Mouse (Mus musculus): Measurements from ENCODE around the gene Mrtfa. TPM values are rescaled to one million over a fixed set of nuclear protein-coding genes. Genes with fewer than 3 reads are reported as not detected.

Mrtfa gene
- polyA plus RNA-seq, 1 experiment, result 66.0 TPM

DNA sequence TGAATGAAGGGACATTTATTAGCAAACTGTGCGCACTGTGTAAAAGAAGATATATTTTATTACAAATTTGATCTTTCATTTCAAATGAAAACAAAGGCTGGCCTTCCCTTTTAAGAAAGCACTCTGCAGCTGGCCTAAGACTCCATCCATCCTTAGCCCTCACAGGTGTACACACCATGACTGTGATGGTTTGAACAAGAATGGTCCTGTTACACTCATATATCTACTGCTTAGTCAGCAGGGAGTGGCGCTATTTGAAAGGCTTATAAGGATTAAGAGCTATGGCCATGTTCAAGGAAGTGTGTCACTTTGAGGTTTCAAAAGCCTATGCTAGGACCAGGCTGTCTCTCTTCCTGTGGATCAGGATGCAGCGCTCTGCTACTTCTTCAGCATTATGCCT lies 122.8 kb downstream of the Mrtfa start:
- Histone ChIP-seq H3K27ac (ENCODE audit: insufficient read depth, low read depth, low read length) (no peak overlapping the region), H3K4me1 (ENCODE audit: control insufficient read depth, insufficient read depth, low read length) (peaks cover 37% of the 10 kb centered on the region), H3K4me3 (ENCODE audit: insufficient read depth, low read length) (no peak overlapping the region)
- TF ChIP-seq POLR2A (IDR thresholded peaks at IDR 0.05; ENCODE audit: borderline replicate concordance, low read depth, low read length) (no peak), CTCF (IDR thresholded peaks at IDR 0.05; ENCODE audit: low read depth, low read length) (no peak)

DNA sequence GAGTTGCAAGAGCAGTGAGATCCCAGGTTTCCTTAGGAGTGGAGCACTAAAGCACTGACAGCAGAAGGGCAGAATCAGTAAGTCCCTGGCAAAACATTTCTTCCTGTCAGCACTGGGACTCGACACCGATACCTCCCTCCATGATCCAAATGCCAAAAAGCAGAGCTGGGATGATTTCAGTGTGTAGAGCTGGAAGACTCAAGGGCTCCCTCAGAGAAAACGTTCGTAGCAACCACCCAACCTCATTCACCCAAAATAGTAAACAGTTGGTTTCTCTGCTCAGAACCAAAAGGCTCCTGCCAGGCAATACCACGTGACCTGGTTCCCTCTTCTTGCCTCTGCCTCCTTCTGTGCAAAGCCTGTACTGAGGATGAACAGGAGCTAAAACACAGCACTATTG lies 123.6 kb downstream of the Mrtfa start:
- TF ChIP-seq POLR2A (IDR thresholded peaks at IDR 0.05; ENCODE audit: borderline replicate concordance, low read depth, low read length) (no peak), CTCF (IDR thresholded peaks at IDR 0.05; ENCODE audit: low read depth, low read length) (no peak)
- peaks cover 33% of the 10 kb centered on the region for H3K4me1 ChIP-seq (ENCODE audit: control insufficient read depth, insufficient read depth, low read length)
- H3K27ac ChIP-seq (ENCODE audit: insufficient read depth, low read depth, low read length), result peak overlapping the region; percentile 63
- H3K4me3 ChIP-seq (ENCODE audit: insufficient read depth, low read length), result no peak overlapping the region

GRCm38 (mm10) chr15:81064661-81065060 lies 125.9 kb downstream of the Mrtfa start:
- Histone ChIP-seq H3K4me3 (ENCODE audit: insufficient read depth, low read length) (no peak overlapping the region), H3K27ac (ENCODE audit: insufficient read depth, low read depth, low read length) (no peak overlapping the region), H3K4me1 (ENCODE audit: control insufficient read depth, insufficient read depth, low read length) (peaks cover 29% of the 10 kb centered on the region)
- TF ChIP-seq POLR2A (IDR thresholded peaks at IDR 0.05; ENCODE audit: borderline replicate concordance, low read depth, low read length) (no peak), CTCF (IDR thresholded peaks at IDR 0.05; ENCODE audit: low read depth, low read length) (no peak)

DNA sequence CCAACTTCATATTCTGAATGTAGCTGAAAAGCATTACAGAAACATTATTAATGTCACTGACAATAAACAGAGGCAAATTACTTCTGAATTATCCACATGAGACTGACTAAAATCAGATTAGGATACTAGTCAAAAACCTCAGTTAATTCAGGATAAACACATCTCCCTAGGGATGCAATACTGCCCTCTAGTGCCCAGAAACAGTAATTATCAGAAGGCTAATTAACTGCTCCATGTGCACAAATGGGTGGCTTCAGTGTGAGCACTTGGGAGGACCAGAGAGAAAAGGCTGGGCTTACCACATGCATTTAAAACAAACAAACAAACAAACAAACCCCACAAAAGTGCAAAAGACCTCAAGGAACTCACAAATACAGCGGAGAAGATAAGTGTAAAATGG lies 126.4 kb downstream of the Mrtfa start:
- no peak overlapping the region for H3K27ac ChIP-seq (ENCODE audit: insufficient read depth, low read depth, low read length)
- H3K4me3 ChIP-seq (ENCODE audit: insufficient read depth, low read length), result no peak overlapping the region
- peaks cover 25% of the 10 kb centered on the region for H3K4me1 ChIP-seq (ENCODE audit: control insufficient read depth, insufficient read depth, low read length)
- no peak for TF ChIP-seq POLR2A (IDR thresholded peaks at IDR 0.05; ENCODE audit: borderline replicate concordance, low read depth, low read length)
- no peak for TF ChIP-seq CTCF (IDR thresholded peaks at IDR 0.05; ENCODE audit: low read depth, low read length)

DNA sequence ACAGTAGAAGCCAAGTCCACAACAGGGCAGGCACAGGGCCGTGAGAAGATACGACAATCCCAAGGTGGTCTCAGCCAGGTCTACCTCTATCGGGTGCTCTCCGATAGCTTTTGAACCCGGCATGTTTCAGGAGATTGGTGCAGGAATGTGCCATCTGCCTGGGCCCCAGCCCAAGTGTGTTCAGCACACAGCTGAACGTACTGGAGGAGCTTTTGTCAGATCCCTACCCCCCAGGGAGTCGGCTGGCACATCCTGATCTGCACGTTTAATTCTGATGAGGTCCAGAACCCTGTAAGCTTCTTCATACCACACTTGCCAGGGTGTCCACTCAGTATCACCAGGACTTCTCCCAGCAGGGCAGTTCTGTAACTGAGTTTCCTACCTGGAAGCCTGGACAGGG lies 127.9 kb downstream of the Mrtfa start:
- H3K4me3 ChIP-seq (ENCODE audit: insufficient read depth, low read length), result no peak overlapping the region
- peaks cover 30% of the 10 kb centered on the region for H3K4me1 ChIP-seq (ENCODE audit: control insufficient read depth, insufficient read depth, low read length)
- no peak overlapping the region for H3K27ac ChIP-seq (ENCODE audit: insufficient read depth, low read depth, low read length)
- TF ChIP-seq POLR2A (IDR thresholded peaks at IDR 0.05; ENCODE audit: borderline replicate concordance, low read depth, low read length) (no peak), CTCF (IDR thresholded peaks at IDR 0.05; ENCODE audit: low read depth, low read length) (no peak)

GRCm38 (mm10) chr15:81062175-81062588 lies 128.4 kb downstream of the Mrtfa start:
- Histone ChIP-seq H3K27ac (ENCODE audit: insufficient read depth, low read depth, low read length) (no peak overlapping the region), H3K4me1 (ENCODE audit: control insufficient read depth, insufficient read depth, low read length) (peaks cover 33% of the 10 kb centered on the region), H3K4me3 (ENCODE audit: insufficient read depth, low read length) (no peak overlapping the region)
- TF ChIP-seq POLR2A (IDR thresholded peaks at IDR 0.05; ENCODE audit: borderline replicate concordance, low read depth, low read length), result no peak
- no peak for TF ChIP-seq CTCF (IDR thresholded peaks at IDR 0.05; ENCODE audit: low read depth, low read length)

DNA sequence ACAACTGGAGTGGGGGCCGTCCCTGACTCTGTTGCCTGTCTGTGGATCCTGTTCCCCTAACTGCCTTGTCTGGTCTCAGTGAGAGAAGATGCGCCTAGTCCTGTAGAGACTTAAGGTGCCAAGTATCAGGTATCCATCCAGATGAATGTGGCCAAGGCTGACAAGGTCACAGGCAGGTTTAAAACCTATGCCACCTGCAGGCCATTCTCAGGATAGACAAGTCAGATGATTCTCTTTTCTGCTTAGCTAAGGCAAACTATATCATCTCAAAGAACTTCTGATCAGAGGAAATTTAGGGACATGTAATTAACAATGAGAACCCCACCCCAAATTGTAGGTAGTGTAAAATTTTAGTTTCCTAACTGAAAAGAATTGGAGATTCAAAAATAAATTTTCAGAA lies 129.6 kb downstream of the Mrtfa start:
- Histone ChIP-seq H3K4me3 (ENCODE audit: insufficient read depth, low read length) (no peak overlapping the region), H3K4me1 (ENCODE audit: control insufficient read depth, insufficient read depth, low read length) (peaks cover 31% of the 10 kb centered on the region), H3K27ac (ENCODE audit: insufficient read depth, low read depth, low read length) (no peak overlapping the region)
- TF ChIP-seq POLR2A (IDR thresholded peaks at IDR 0.05; ENCODE audit: borderline replicate concordance, low read depth, low read length), result no peak
- no peak for TF ChIP-seq CTCF (IDR thresholded peaks at IDR 0.05; ENCODE audit: low read depth, low read length)

- no peak for TF ChIP-seq CTCF (IDR thresholded peaks at IDR 0.05; ENCODE audit: low read depth, low read length)
- no peak for TF ChIP-seq POLR2A (IDR thresholded peaks at IDR 0.05; ENCODE audit: borderline replicate concordance, low read depth, low read length)
- H3K27ac ChIP-seq (ENCODE audit: insufficient read depth, low read depth, low read length), result peak overlapping the region; percentile 14; the same call in 1 of the 2 replicates
Observed at GRCm38 (mm10) chr15:81057736-81058135, 132.8 kb downstream of the Mrtfa start.

DNA sequence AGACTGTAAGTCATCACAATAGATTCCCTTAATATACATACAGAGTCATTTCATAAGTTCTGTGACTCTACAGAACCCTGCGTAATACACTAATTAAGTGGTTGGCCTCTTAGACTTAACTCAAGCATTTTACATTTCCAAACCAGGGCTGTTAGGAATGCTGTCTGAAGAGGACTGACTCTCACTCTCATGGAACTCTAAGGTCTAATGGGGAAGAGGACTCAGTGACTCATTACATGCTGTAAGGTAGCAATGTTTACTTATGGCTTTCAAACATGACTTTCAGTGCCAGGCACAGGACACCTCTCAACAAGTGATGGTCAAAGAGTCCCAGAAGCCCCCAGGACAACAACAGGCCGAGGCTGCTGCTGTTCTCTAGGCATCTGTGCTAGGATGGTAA lies 135.1 kb downstream of the Mrtfa start:
- peaks cover 35% of the 10 kb centered on the region for H3K4me1 ChIP-seq (ENCODE audit: control insufficient read depth, insufficient read depth, low read length)
- TF ChIP-seq CTCF (IDR thresholded peaks at IDR 0.05; ENCODE audit: low read depth, low read length), result no peak
- TF ChIP-seq POLR2A (IDR thresholded peaks at IDR 0.05; ENCODE audit: borderline replicate concordance, low read depth, low read length), result no peak
- H3K27ac ChIP-seq (ENCODE audit: insufficient read depth, low read depth, low read length), result no peak overlapping the region
- H3K4me3 ChIP-seq (ENCODE audit: insufficient read depth, low read length), result no peak overlapping the region

More at GRCm38 (mm10) chr15:81057736-81058135, 132.8 kb downstream of the Mrtfa start:
- H3K4me3 ChIP-seq (ENCODE audit: insufficient read depth, low read length), result no peak overlapping the region
- peaks cover 35% of the 10 kb centered on the region for H3K4me1 ChIP-seq (ENCODE audit: control insufficient read depth, insufficient read depth, low read length)

DNA sequence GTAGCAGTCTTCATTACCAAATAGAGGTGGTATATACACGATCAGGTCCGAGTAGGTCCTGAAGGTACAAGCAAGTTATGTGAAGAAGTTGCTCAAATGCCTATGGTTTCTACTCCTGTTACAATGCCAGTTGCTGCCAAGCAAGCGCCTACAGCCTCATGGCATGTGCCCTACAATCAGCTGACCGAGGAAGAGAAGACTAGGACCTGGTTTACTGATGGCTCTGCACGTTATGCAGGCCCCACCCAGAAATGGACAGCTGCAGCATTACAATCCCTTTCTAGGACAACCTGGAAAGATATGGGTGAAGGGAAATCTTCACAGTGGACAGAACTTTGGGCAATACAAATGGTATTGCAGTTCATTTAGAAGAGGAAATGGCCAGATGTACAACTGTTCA lies 138.1 kb downstream of the Mrtfa start:
- Histone ChIP-seq H3K4me3 (ENCODE audit: insufficient read depth, low read length) (no peak overlapping the region), H3K4me1 (ENCODE audit: control insufficient read depth, insufficient read depth, low read length) (peaks cover 30% of the 10 kb centered on the region), H3K27ac (ENCODE audit: insufficient read depth, low read depth, low read length) (no peak overlapping the region)
- TF ChIP-seq CTCF (IDR thresholded peaks at IDR 0.05; ENCODE audit: low read depth, low read length), result no peak
- TF ChIP-seq POLR2A (IDR thresholded peaks at IDR 0.05; ENCODE audit: borderline replicate concordance, low read depth, low read length), result no peak

DNA sequence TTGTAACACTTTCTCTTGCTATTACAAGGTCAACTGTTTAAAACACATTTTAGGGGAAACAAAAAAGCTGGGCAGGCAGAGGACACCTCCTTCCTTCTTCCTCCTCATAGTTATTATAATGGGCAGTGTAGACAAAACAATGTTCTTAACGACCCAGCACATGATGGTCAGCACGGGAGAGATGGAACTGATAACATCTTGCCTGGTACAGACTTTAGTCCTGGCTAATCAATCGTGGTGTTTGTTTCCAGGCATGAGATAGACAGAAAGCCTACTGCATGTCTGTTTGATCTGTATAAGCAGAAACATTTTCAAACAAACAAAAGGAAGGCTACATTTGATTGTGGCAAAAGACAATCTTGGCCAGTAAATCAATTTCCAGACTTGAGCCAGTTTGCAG lies 140.1 kb downstream of the Mrtfa start:
- Histone ChIP-seq H3K27ac (ENCODE audit: insufficient read depth, low read depth, low read length) (no peak overlapping the region), H3K4me3 (ENCODE audit: insufficient read depth, low read length) (no peak overlapping the region), H3K4me1 (ENCODE audit: control insufficient read depth, insufficient read depth, low read length) (peaks cover 29% of the 10 kb centered on the region)
- TF ChIP-seq POLR2A (IDR thresholded peaks at IDR 0.05; ENCODE audit: borderline replicate concordance, low read depth, low read length) (no peak), CTCF (IDR thresholded peaks at IDR 0.05; ENCODE audit: low read depth, low read length) (no peak)
